Mouse (Mus musculus) kidney, adult 9 months (tissue): ENCODE results near the gene Myo1a.
"Not testable (repeated sequence)": the region's sequence is repeated elsewhere in the genome, so short reads cannot be mapped to it uniquely, and the experiment has no call there.

Source experiments
- DNase-seq: peaks from one replicate; pipeline ENCODE4 v3.0.0; 2022

Myo1a gene

DNA sequence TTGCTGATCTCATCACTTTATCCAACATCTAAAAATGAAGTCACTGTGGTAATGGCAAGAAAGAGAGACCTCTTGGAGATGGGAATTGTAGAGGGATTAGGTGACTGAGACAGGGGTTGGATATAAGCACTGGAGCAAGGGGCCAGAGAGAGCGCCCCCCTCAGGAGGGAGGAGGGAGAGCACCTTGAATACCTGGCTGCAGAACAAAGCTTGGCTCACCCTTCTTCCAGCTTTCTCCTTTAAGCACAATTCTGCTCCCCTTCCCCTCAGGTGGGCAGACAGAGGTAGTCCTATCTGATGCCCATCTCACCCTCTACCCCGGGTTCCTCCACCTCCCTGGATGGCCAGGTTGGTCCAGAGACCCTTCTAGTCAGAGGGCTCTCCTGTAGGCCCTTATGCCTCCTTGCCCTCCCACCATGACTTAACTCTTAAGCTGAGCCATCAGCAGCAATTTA, at the start of gene Myo1a:
Myo1a (plus strand) TSS at position 405 of the 455 bp plus-strand sequence.
- no peak for DNase-seq

- DNase-seq = not testable (repeated sequence)
Measured at GRCm38 (mm10) chr10:127657617-127658016, 47.4 kb upstream of the Myo1a start.

DNA sequence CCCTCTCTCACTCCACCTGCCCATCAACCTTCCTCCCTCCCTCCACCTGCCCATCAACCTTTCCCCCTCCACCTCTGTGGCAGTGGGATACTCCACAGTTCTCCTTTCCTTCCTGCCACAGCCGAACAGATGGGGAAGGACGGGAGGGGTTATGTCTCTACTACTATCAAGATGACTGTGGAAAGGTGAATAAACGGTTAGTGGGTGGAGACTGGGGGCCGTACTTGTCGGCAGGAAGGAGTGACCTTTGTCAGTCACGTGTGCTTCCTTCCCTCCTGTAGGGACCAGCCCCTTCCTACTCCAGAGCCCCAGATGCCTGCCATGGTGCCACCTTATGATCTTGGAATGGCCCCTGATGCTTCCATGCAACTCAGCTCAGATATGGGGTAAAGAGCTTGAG, 46.9 kb upstream of the Myo1a start:
- peak; percentile 56 for DNase-seq

GRCm38 (mm10) chr10:127659551-127659950, 45.4 kb upstream of the Myo1a start:
- DNase-seq = no peak

- DNase-seq = peak; percentile 76
Measured at GRCm38 (mm10) chr10:127661291-127661914, 43.6 kb upstream of the Myo1a start.

- peak; percentile 93 for DNase-seq
Measured at GRCm38 (mm10) chr10:127661915-127662663, 42.9 kb upstream of the Myo1a start.

DNA sequence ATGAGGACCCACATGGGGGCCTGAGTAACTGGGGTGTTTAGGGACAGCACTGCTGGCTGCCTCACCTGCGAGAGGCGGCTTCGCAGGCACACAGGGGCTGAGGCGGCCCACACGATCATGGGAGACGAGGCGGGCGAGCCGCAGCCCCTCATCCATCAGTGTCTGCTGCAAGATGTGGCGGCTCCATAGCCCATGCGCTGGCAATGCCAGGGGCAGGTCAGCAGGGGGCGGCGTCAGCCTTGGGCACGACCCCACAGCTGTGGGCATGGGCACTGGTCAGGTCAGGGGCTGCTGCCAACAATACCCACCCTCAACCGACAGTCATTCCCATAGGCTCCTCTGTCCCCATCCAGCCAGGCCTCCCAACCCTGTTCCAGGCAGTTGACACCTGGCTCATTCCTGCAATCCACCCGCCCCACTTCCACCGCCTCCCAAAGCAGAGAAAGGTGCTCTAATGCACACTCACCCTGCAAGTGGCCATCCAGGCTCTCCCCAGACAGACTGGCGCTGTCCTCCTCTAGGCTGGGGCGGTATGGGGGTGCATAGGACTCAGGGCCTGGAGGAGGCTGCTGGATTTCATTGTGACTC, 42.2 kb upstream of the Myo1a start:
- no peak for DNase-seq

- DNase-seq = no peak
Measured at GRCm38 (mm10) chr10:127663590-127663989, 41.4 kb upstream of the Myo1a start.

GRCm38 (mm10) chr10:127664166-127664565, 40.8 kb upstream of the Myo1a start:
- DNase-seq = no peak

DNA sequence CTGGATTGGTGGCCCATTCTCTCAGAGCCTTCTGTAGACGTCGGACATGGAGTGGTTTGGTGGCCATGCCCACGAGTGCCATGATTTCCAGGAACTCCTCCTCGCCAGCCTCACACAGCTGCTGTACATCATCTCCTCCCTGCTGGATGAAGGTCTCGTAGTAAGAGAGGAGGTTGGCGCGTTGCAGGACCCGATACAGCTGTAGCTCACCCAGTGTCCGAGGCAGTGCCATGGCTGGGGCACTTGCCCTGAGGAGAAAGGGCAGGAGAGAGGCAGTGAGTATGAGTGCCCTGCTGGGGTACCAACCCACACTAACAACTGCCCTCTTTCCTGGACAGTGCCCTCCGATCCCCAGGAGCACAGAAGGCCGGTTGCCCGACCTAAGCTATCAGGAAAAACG, 40.1 kb upstream of the Myo1a start:
- no peak for DNase-seq

GRCm38 (mm10) chr10:127665366-127666181, 39.4 kb upstream of the Myo1a start:
- DNase-seq = peak; percentile 47

GRCm38 (mm10) chr10:127666501-127667268, 38.3 kb upstream of the Myo1a start, which contains the start of gene Nemp1:
Gene Nemp1 (plus strand): TSS chr10:127666901.
- peak; percentile 85 for DNase-seq

DNA sequence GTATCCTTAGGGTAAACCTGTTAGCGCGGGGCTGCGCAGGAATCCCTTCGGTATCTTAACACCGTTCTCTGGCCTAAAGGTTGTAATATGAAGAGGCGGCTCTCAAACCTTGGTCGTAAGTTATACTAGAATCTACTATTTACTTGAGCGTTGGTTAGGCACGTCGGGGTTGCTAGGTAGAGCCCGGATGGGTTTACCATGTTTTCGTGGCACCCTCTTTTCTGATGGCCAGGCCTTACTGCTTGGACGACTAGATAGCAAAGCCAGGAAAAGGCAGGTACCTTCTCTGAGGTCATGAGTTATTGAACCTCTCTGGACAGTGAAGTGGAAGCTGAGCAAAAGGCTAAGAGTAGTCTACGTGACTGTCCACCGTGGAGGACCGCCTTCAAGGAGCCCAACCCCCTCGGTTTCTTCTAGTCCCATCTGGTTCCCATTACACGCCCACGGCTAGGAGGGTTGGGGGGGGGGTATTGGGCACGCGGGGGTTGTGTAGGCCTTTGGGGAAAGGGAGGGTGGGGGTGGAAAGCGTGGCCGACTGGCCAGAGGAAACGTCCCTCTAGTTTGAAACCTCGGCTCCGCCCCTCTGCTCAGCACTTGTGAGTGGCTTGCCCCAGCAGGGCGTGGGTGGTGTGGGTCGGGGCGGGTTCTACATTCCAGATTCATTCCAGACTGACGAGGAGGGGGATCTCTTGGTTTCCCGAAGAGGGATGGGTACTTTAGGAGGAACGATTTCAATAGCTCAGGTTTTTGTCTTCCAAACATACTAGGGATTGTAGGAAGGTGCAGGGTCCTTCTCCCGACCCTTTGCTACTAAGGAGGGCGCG, 37.5 kb upstream of the Myo1a start:
- DNase-seq = peak; percentile 91

GRCm38 (mm10) chr10:127668093-127669050, 36.6 kb upstream of the Myo1a start, which contains the start of gene Nab2:
Gene Nab2 (minus strand): TSS chr10:127668568.
- peak; percentile 76 for DNase-seq

GRCm38 (mm10) chr10:127669170-127669569, 35.8 kb upstream of the Myo1a start:
- DNase-seq = no peak

DNA sequence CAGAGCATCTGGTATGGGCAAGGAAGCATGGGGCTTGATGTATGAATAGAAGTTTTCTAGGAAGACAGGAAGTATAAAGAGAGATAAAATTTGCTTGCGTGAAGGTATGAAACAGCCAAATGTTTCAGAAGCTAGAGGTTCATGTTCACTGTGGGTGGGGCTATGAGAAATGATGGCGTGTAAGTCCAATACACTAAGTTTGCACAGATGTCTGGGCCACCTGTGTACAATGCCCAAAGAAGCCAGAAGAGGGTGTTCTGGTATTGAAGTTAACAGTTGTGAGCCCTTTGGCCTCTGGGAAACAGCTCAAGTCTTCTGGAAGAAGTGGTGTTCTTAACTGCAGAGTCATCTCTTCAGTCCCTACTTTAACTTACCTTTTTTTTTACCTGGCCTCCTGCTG, 34.8 kb upstream of the Myo1a start:
- DNase-seq = peak; percentile 50

GRCm38 (mm10) chr10:127671276-127671675, 33.7 kb upstream of the Myo1a start:
- DNase-seq = peak; percentile 48

- DNase-seq = peak; percentile 25
Measured at GRCm38 (mm10) chr10:127674046-127674655, 30.8 kb upstream of the Myo1a start.

DNA sequence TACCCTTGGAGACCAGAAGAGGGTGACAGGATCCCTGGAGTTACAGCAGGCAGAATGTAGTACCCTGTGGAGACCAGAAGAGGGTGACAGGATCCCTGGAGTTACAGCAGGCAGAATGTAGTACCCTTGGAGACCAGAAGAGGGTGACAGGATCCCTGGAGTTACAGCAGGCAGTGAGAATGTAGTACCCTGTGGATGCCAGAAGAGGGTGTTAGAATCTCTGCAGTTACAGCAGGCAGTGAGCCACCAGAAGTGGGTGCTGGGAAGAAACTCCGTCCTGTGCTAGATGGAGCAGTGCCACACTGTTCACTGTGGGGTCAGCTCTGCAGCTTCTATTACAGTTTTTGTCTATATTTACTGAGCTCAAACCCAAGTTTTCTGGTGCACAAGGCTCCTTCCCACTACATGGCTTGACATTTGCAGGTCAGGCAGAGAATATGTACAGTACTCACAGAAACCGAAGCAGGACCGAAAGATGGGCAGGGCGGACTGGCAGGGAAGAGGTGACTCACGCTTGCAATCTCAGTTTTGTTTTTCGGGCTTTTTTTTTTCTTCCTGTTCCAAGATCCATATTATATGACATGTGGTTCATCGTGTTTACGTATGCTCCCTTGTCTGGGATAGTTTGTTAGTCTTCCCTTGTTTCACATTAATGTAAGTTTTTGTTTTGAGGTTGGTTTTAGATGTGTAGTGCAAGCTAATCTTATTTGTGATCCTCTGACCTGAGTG, 30.0 kb upstream of the Myo1a start:
- DNase-seq = peak; percentile 99
